In the genomic region with DNA sequence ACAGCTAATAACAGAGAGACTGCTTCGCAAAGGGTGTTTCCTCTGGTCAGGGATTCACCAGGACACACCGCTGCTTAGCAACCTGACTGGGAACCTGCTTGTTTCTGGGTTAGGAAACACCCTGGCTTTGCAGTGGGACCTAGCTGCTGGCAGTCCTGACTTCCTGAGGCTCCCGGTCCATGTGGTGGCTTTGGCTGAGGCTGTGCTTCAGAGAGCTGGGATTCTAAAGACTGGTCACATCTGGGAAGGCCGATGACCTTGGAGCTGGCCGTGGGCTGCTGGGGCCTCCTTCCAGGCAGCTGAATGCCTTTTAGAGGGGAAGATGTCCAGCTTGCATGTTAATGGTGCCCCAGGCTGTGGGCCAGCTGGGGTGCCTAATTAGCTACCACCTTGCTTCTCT, we compare ENCODE assay signal across 9 mouse cellular contexts.
DNase-seq lines count a peak whose midpoint lies in the region; ATAC-seq and TF ChIP-seq lines count a peak whose summit lies in the region.
"Had no signal": no experiment of that assay in that cellular context is flagged by ENCODE, and none has a peak within 500 bp of the region (broad histone marks: within the 10 kb centered on the region; RNA-seq: fewer than 3 reads in every experiment).

No protein-coding gene starts in this region.

- DNase-seq in layer of hippocampus, adult 2 months (ENCODE audit: low spot score in 2 of 2), result peak in 1 of 2 experiments; percentile 50
- DNase-seq in layer of hippocampus, adult 9-10 months (ENCODE audit: low spot score), result no peak
- DNase-seq in heart, adult 18-20 months, result peak; percentile 34 to 37
- peak; percentile 42 for DNase-seq in hindbrain, postnatal 0 days (ENCODE audit: low spot score)
- DNase-seq in liver, postnatal 0 days, result no peak
- no peak for DNase-seq in spleen, postnatal 4 days (ENCODE audit: low spot score in 2 of 2)
- no peak for DNase-seq in thymus, postnatal 10 days (ENCODE audit: low spot score in 2 of 2)

- no peak overlapping the region for H3K9ac ChIP-seq in hindbrain, postnatal 0 days (replicated peaks; ENCODE audit: low read length)
- H3K9ac ChIP-seq in liver, postnatal 0 days (replicated peaks), result no peak overlapping the region
- H3K9ac ChIP-seq: neural tube, embryonic 13.5 days had no signal

- H3K9me3 ChIP-seq in hindbrain, postnatal 0 days (ENCODE audit: low read length), result no peaks in the 10 kb centered on the region
- H3K9me3 ChIP-seq in liver, postnatal 0 days (ENCODE audit: low read length), result no peaks in the 10 kb centered on the region
- H3K9me3 ChIP-seq: neural tube, embryonic 13.5 days had no signal

- no peak for TF ChIP-seq EP300 in liver, postnatal 0 days (IDR thresholded peaks at IDR 0.05; ENCODE audit: low read depth)

- peaks cover 17% of the 10 kb centered on the region; the same call in 1 of the 2 replicates for H3K4me1 ChIP-seq in hindbrain, postnatal 0 days (ENCODE audit: insufficient read depth, low read length)
- peaks cover 34% of the 10 kb centered on the region for H3K4me1 ChIP-seq in liver, postnatal 0 days (ENCODE audit: insufficient read depth)

- H3K27ac ChIP-seq in layer of hippocampus, adult 2 months, result peak overlapping the region; percentile 73
- H3K27ac ChIP-seq in hindbrain, postnatal 0 days, result peak overlapping the region; percentile 66
- 0 out of 2 replicates have a peak overlapping the region, but pooled peaks have one; percentile 31 for H3K27ac ChIP-seq in liver, postnatal 0 days (ENCODE audit: low read depth)
- H3K27ac ChIP-seq: neural tube, embryonic 13.5 days had no signal

- WGBS in hindbrain, postnatal 0 days, result 24% methylated on average over 5 of the region's 5 CpGs
- 45% methylated on average over 5 of the region's 5 CpGs for WGBS in liver, postnatal 0 days (ENCODE audit: insufficient replicate concordance)

- H3K36me3 ChIP-seq in hindbrain, postnatal 0 days (ENCODE audit: insufficient read depth, low read length), result no peaks in the 10 kb centered on the region
- H3K36me3 ChIP-seq in liver, postnatal 0 days (replicated peaks; ENCODE audit: insufficient read depth, low read length), result no peaks in the 10 kb centered on the region
- H3K36me3 ChIP-seq: neural tube, embryonic 13.5 days had no signal

- H3K4me2 ChIP-seq in hindbrain, postnatal 0 days (ENCODE audit: low read depth, low read length), result peak overlapping the region; percentile 49
- 0 out of 2 replicates have a peak overlapping the region, but pooled peaks have one; percentile 67 for H3K4me2 ChIP-seq in liver, postnatal 0 days (ENCODE audit: low read depth, low read length)

- no peaks in the 10 kb centered on the region for H3K27me3 ChIP-seq in hindbrain, postnatal 0 days (ENCODE audit: insufficient read depth, low read length)
- H3K27me3 ChIP-seq in liver, postnatal 0 days (ENCODE audit: insufficient read depth, low read length), result no peaks in the 10 kb centered on the region
- H3K27me3 ChIP-seq: neural tube, embryonic 13.5 days had no signal

- peak overlapping the region; percentile 50 for H3K4me3 ChIP-seq in layer of hippocampus, adult 2 months
- H3K4me3 ChIP-seq in hindbrain, postnatal 0 days (ENCODE audit: low read length), result peak overlapping the region; percentile 18; the same call in 1 of the 2 replicates
- H3K4me3 ChIP-seq in liver, postnatal 0 days (ENCODE audit: low read depth, low read length), result no peak overlapping the region
- H3K4me3 ChIP-seq: neural tube, embryonic 13.5 days had no signal

- ATAC-seq in hindbrain, postnatal 0 days, result 0 out of 2 replicates have a peak, but pooled peaks have one; percentile 24
- no peak for ATAC-seq in liver, postnatal 0 days
- no peak for ATAC-seq in activated CD4-positive, CD25-positive, alpha-beta regulatory T cell, adult 4 months

- TF ChIP-seq CTCF in layer of hippocampus, adult 2 months (conservative IDR thresholded peaks at IDR 0.05), result no peak
- no peak for TF ChIP-seq CTCF in hindbrain, postnatal 0 days (IDR thresholded peaks at IDR 0.05; ENCODE audit: low read depth)
- TF ChIP-seq CTCF in liver, postnatal 0 days (IDR thresholded peaks at IDR 0.05; ENCODE audit: low read depth), result no peak

Comparison
In these comparisons a context has a peak if more than half of its experiments do, and no peak if none do; other contexts are left out.
1. DNase-seq: peak in heart, adult 18-20 months (2 of 2) and hindbrain, postnatal 0 days (single experiment); none in layer of hippocampus, adult 9-10 months (single experiment), liver, postnatal 0 days (single experiment), spleen, postnatal 4 days (0 of 2) and thymus, postnatal 10 days (0 of 2).
2. Peak in every context shown above with its lines, with median percentiles within 50 percentile points of each other: H3K27ac ChIP-seq.